Mouse (Mus musculus) thymus, adult 2 months (tissue): ENCODE measurements at regions not wholly inside any gene's neighbourhood (a gene's known extent, or its start where the extent isn't known, plus 50 kb on each side); places are given as distances from the start of the nearest gene placed in this dataset.
"Not testable (repeated sequence)": the region's sequence is repeated elsewhere in the genome, so short reads cannot be mapped to it uniquely, and the experiment has no call there.

ENCODE experiments used
- DNase-seq: peaks from one replicate; pipeline ENCODE4 v3.0.0; 2021
- H3K27ac ChIP-seq: fragments of 200-500 bp; 2 replicates; pipeline ENCODE4 v1.5.1; 2012; ENCODE audit warnings: low read length, control low read depth; ENCODE audit not compliant: control insufficient read depth, insufficient read depth
- H3K27me3 ChIP-seq: fragments of 200-500 bp; 2 replicates; pipeline ENCODE4 v1.6.1; 2012; ENCODE audit warnings: mild to moderate bottlenecking, low read length, moderate library complexity, mixed read lengths; ENCODE audit not compliant: control insufficient read depth, insufficient read depth
- H3K36me3 ChIP-seq: fragments of 200-500 bp; 2 replicates; pipeline ENCODE4 v1.6.1; 2012; ENCODE audit warnings: mild to moderate bottlenecking, low read length, moderate library complexity; ENCODE audit not compliant: control insufficient read depth, insufficient read depth
- H3K4me1 ChIP-seq: fragments of 200-500 bp; replicated peaks from 2 replicates; pipeline ENCODE4 v1.6.1; 2012; ENCODE audit warnings: low read length; ENCODE audit not compliant: control insufficient read depth, insufficient read depth
- H3K4me3 ChIP-seq: fragments of 200-500 bp; 2 replicates; pipeline ENCODE4 v1.5.1; 2012; ENCODE audit warnings: mild to moderate bottlenecking, low read length, control low read depth, moderate library complexity; ENCODE audit not compliant: control insufficient read depth, insufficient read depth
- CTCF ChIP-seq: fragments of 200-500 bp; IDR thresholded peaks from 2 replicates; pipeline ENCODE4 v1.5.1; 2012; ENCODE audit warnings: mild to moderate bottlenecking, control low read depth, low read length, moderate library complexity, borderline replicate concordance; ENCODE audit not compliant: control insufficient read depth, poor library complexity, insufficient read depth; ENCODE audit errors: extremely low read depth
- POLR2A ChIP-seq: fragments of 200-500 bp; IDR thresholded peaks from 2 replicates; pipeline ENCODE4 v1.6.1; 2012; ENCODE audit warnings: mild to moderate bottlenecking, low read length, control low read depth, moderate library complexity; ENCODE audit not compliant: control insufficient read depth, poor library complexity, insufficient read depth; ENCODE audit errors: extremely low read depth
- WGBS: fragments of 180-500 bp; shearing (Covaris S2); methylation state at CpG from one replicate; pipeline ENCODE4 v1.1.7; 2018; 5-methylcytosine and 5-hydroxymethylcytosine counted together

DNA sequence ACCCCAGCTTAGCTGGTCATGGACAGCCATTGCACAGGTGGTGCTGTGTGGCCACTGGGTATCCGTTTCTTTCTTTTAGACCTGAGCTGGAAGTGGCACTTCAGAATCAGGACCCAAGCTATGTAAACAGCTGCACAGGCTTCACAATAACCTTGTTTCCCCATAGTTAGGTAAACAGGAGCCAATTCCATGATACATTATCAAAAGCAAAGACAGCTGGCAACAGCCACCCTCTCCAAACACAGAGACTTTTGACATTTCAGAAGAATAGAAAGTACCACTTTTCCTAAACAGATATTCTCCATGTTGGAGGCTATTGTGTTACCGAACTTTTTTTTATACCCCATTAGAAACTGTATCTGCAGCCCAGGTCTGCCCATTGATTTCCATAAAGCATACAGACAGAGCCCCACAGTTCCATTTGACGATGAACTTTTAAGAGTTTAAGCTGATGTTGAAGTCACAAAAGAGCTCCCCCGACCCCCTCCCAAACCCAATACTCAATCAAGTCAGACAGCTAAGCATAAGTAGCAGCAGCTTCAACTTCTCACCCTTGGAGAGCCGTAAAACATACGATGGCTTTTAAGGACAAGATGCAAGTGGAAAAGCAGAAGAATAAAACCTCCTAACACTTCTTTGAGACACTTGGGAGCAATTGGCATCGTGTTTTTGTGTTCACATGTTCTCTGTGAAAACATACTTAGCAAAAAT lies 162.5 kb upstream of the Arglu1 start:
- no peaks in the 10 kb centered on the region for H3K27me3 ChIP-seq
- no peaks in the 10 kb centered on the region for H3K36me3 ChIP-seq
- H3K27ac ChIP-seq: no peak overlapping the region
- no peaks in the 10 kb centered on the region for H3K4me1 ChIP-seq
- no peak overlapping the region for H3K4me3 ChIP-seq
- 76% methylated on average over 7 of the region's 7 CpGs for WGBS
- TF ChIP-seq POLR2A: no peak
- no peak for TF ChIP-seq CTCF
- no peak for DNase-seq

DNA sequence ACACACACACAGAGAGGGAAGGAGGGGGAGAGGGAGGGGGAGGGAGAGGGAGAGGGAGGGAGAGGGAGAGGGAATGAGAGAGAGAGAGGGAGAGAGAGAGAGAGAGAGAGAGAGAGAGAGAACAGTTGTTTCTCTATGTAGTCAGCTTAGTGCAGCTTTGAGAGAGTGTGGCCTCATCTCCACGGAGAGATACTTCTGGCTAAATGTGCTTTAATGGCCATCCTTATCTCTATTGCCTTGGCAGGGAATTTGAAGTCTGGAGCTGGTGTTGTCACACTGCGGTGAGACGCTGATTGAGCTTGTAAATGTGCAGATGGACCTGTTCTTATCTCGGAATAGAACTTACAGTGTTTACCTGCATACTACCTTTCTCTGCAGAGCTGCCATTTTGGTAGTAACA lies 160.9 kb upstream of the Arglu1 start:
- TF ChIP-seq POLR2A (no peak), CTCF (no peak)
- no peak overlapping the region for H3K27ac ChIP-seq
- no peak for DNase-seq
- no peaks in the 10 kb centered on the region for H3K27me3 ChIP-seq
- H3K4me1 ChIP-seq: no peaks in the 10 kb centered on the region
- WGBS: 98% methylated on average over 4 of the region's 4 CpGs
- H3K36me3 ChIP-seq: no peaks in the 10 kb centered on the region
- no peak overlapping the region for H3K4me3 ChIP-seq

DNA sequence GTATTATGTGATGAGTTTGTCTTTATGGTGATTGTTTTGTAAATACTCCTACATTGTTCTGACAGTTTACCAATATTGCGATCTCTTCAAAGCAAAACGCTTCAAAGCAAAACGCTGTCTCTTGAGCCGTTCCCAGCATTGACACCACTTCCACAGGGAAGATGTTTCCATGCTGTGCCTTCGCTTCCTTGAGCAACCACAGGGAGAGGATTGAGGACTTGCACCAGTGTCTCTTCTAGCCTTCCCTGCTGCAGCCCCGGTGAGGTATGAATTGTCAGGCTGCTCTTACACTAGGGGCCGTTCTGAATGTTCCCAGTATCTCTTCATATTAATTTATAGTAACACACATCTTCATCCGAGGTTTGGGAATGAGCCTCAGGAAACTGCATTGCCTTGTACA lies 160.4 kb upstream of the Arglu1 start:
- Histone ChIP-seq H3K27ac (no peak overlapping the region), H3K27me3 (no peaks in the 10 kb centered on the region), H3K4me1 (no peaks in the 10 kb centered on the region), H3K4me3 (no peak overlapping the region), H3K36me3 (no peaks in the 10 kb centered on the region)
- DNase-seq: no peak
- whole genome bisulfite sequencing: 89% methylated on average over 8 of the region's 8 CpGs
- TF ChIP-seq CTCF: no peak

DNA sequence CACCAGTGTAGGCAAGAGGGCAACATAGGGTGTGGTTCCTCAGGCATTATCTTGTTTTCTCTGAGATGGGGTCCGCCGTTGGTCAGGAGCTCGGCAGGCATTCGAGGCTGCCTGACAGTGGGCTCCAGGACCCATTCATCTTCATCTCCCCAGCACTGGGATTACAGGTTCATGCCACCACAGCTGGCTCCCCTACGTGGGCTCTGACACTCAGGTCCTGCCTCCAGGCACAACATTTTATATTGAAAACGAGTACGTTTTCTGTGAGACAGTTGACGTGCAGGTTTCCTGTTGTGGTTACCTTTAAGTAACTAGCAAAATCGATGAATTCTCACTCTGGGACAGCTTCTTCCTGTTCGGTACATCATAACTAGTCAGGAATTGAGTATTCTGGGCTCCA lies 157.3 kb upstream of the Arglu1 start:
- TF ChIP-seq POLR2A (no peak), CTCF (no peak)
- Histone ChIP-seq H3K4me1 (no peaks in the 10 kb centered on the region), H3K27ac (no peak overlapping the region), H3K4me3 (no peak overlapping the region), H3K36me3 (no peaks in the 10 kb centered on the region), H3K27me3 (no peaks in the 10 kb centered on the region)
- no peak for DNase-seq
- 25% methylated on average over 10 of the region's 10 CpGs for WGBS

DNA sequence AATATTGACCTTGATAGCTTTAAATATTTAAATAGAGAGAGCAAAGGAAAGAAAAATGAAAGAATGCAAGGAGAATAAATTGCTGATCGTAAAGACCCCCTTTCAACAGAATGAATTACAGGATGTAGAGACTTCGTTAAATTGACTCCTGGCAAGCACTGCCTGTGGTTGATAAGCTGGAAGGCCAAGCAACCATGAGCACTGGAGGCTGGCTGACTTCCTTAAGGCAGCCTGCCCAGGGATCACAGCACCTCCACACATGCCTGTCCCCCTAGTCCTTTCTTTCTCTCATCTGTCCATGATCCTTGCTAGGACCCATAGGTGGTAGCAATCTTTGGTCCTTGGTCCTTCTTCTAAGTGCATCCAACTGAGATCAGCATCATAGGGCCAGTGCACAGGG lies 152.0 kb upstream of the Arglu1 start:
- TF ChIP-seq POLR2A: no peak
- TF ChIP-seq CTCF: no peak
- H3K4me3 ChIP-seq: no peak overlapping the region
- H3K27me3 ChIP-seq: no peaks in the 10 kb centered on the region
- H3K4me1 ChIP-seq: no peaks in the 10 kb centered on the region
- no peaks in the 10 kb centered on the region for H3K36me3 ChIP-seq
- no peak for DNase-seq
- no peak overlapping the region for H3K27ac ChIP-seq
- WGBS: 79% methylated on average over 2 of the region's 2 CpGs

DNA sequence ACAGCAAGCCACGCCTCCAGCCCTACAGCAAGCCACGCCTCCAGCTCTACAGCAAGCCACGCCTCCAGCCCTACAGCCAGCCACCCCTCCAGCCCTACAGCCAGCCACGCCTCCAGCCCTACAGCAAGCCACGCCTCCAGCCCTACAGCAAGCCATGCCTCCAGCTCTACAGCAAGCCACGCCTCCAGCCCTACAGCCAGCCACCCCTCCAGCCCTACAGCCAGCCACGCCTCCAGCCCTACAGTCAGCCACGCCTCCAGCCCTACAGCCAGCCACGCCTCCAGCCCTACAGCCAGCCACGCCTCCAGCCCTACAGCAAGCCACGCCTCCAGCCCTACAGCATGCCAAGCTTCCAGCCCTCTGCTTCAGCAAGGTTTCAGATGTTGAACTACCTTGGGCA lies 145.8 kb upstream of the Arglu1 start:
- not testable (repeated sequence) for H3K4me3 ChIP-seq, H3K27me3 ChIP-seq, H3K4me1 ChIP-seq, DNase-seq, H3K27ac ChIP-seq, H3K36me3 ChIP-seq
- 92% methylated on average over 11 of the region's 11 CpGs for WGBS

DNA sequence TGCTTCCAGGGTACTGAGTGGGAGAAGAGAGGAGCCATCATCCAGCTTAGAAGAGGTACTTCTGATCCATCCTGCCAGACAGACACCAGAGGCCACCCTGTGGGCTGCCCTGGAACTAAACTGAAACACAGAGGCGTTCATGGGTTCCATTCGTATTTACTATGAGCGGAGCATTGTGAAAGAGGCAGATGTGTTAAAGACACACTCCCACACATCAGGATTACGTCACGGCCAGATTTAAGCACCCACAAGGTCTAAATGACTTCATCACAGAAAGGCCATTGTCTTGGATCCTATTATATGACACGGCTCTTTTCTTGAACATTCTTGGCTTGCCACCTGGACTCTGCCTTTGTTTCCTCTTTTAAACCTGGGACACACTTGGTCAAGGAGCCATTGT lies 141.0 kb upstream of the Arglu1 start:
- Histone ChIP-seq H3K27me3 (no peaks in the 10 kb centered on the region), H3K27ac (no peak overlapping the region)
- WGBS: 94% methylated on average over 6 of the region's 6 CpGs

More for the DNA sequence above, 141.0 kb upstream of the Arglu1 start:
- Histone ChIP-seq H3K4me1 (no peaks in the 10 kb centered on the region), H3K4me3 (no peak overlapping the region), H3K36me3 (no peaks in the 10 kb centered on the region)
- DNase-seq: no peak
- TF ChIP-seq CTCF (no peak), POLR2A (no peak)
